Mouse (Mus musculus) ES-E14 (cell line): ENCODE results near the gene Myo1h.

Source experiments
- ZC3H11A ChIP-seq: IDR thresholded peaks from 2 replicates; pipeline ENCODE4 v1.6.1; 2012; ENCODE audit warnings: low read depth, mild to moderate bottlenecking, inconsistent platforms, low read length, borderline replicate concordance
- ZNF384 ChIP-seq: IDR thresholded peaks from 2 replicates; pipeline ENCODE4 v1.6.1; 2012; ENCODE audit warnings: low read depth, low read length, inconsistent platforms

DNA sequence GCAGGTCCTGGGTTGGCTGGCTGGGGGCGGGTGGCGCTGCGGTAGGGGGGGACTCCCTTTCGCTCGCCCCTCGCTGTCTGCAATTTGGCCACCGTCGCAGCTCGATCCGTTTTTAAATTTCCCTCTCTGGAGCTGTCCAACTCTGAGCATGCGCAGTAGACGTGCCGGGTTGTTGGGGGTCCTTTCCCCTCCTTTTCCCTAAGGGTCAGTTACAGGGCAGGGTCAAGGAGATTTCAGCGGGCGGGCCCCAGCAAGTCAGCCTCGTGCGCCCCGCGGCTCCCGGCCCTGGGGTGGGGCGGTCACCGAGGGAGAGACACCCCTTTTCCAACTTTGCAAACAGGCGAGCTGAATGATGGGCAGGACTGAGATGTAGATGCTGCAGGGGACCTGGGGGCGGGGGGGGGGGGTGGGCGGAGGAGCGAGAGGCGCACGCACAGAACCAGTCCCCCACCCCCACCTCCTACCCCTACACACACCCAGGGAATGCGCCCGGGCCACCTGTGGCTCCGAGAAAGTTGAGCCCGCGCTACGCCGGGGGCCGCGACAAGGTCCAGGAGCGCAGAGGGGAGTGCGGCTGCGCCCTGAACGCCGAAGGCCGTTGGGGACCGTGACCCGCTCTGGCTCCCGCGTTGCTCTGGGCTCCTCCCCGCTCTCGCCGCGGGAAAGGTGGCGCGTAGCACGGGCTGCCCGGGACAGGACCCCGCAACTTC is 15.1 kb upstream of the Myo1h start, which contains the start of gene Foxn4:
- TF ChIP-seq ZC3H11A (no peak), ZNF384 (no peak)
